Mouse (Mus musculus) forebrain, embryonic 10.5 days (tissue): ENCODE measurements around the gene Ly6g6c. TPM values are rescaled to one million over a fixed set of nuclear protein-coding genes. Genes with fewer than 3 reads are reported as not detected.

Experiments used
- DNase-seq: peaks from one replicate; pipeline ENCODE4 v3.0.0-alpha.2; 2017; ENCODE audit warnings: low spot score; ENCODE audit errors: extremely low spot score
- H3K27ac ChIP-seq: fragments of 300-500 bp; sonication (generic); 2 replicates; pipeline ENCODE4 v1.5.1; 2016; ENCODE audit warnings: mild to moderate bottlenecking
- H3K27me3 ChIP-seq: fragments of 300-500 bp; sonication (generic); 2 replicates; pipeline ENCODE4 v1.6.1; 2016; ENCODE audit warnings: mild to moderate bottlenecking; ENCODE audit not compliant: poor library complexity, severe bottlenecking
- H3K36me3 ChIP-seq: fragments of 300-500 bp; sonication (generic); replicated peaks from 2 replicates; pipeline ENCODE4 v1.6.1; 2016; ENCODE audit warnings: mild to moderate bottlenecking, moderate library complexity
- H3K4me1 ChIP-seq: fragments of 300-500 bp; sonication (generic); 2 replicates; pipeline ENCODE4 v1.6.1; 2016
- H3K4me3 ChIP-seq: fragments of 300-500 bp; sonication (generic); 2 replicates; pipeline ENCODE4 v1.5.1; 2016; ENCODE audit warnings: mild to moderate bottlenecking, moderate library complexity
- H3K9me3 ChIP-seq: fragments of 300-500 bp; sonication (generic); 2 replicates; pipeline ENCODE4 v1.6.1; 2016; ENCODE audit warnings: mild to moderate bottlenecking, moderate library complexity
- WGBS: fragments of 180-500 bp; shearing (Covaris S2); methylation state at CpG from one replicate; pipeline ENCODE4 v1.1.7; 2016; 5-methylcytosine and 5-hydroxymethylcytosine counted together
- polyA plus RNA-seq: library from polyadenylated mRNA; unstranded; fragments of >200 nt; fragmentation: Nextera tagmentation; extraction: Ambion mirVana; gene quantifications from 2 replicates; pipeline ENCODE4 v1.2.1, GENCODE M21; 2016

The Ly6g6c gene
- polyA plus RNA-seq, 1 experiment from 2014 or later, result 0.25 TPM

DNA sequence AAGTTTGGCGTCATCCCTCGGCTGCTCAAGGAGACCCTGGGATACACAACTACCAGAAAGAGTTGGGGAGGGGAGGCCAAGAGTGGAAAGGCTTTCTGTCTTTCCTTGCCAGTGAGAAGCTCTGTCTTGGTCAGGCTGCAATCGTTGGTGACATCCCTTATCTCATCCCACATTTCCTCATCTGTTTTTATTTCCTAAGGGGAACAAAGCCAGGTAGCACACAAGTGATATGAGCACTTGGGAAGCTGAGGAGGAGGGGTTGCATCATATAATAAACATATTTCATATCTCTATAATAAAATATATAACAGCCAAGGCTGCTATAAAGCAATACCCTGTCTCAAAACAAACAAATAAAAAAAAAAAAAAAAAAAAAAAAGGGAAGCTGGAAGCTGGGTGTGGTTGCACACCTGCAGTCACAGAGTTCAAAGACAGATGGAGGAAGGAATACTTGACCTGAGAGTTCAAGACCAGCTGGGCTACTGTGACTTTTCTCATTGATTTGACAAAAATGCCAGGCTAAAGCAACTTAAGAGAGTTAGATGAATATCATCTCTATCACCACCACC lies 18.8 kb downstream of the Ly6g6c start:
- Histone ChIP-seq H3K4me3 (no peak overlapping the region), H3K9me3 (no peaks in the 10 kb centered on the region), H3K4me1 (peaks cover 5% of the 10 kb centered on the region), H3K27me3 (peaks cover 15% of the 10 kb centered on the region), H3K36me3 (no peaks in the 10 kb centered on the region), H3K27ac (no peak overlapping the region)
- DNase-seq, result no peak
- WGBS, result 90% methylated on average over 3 of the region's 3 CpGs

DNA sequence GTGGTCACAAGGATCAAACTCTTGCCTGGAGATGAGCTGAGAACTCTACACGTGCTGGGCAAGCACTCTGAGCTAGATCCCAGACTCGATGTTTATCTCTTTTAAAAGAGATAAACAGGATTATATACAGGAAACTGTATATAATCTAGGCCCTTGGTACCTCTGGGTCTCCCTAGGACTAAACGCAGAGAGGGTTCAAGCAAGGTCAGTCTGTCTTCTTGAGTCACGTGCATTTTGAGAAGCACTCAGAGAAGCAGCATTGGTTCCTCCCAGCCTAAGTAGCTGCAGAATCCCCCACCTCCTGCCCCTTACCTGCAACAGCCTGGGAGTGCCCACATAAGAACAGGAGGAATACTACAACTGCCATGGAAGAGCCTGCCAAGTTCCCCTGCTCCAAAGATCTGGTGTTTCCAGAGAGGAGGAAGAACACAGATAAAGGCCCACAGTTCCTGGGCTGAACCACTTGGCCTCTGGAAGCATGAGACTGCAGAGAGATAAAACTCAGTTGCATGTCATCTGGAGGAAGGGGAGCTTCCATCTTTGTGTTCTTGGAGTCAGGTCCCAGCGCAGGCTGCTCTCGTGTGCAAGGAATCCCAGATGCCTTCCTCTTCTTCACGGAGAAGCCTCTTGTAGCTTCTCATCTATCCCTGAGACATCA lies 20.1 kb downstream of the Ly6g6c start, which contains the start of gene Ly6g6f:
Ly6g6f (minus strand) TSS at position 403 of the 658 bp plus-strand sequence.
- WGBS, result 84% methylated on average over 7 of the region's 7 CpGs
- Histone ChIP-seq H3K36me3 (no peaks in the 10 kb centered on the region), H3K27ac (no peak within 1 kb of the TSS), H3K9me3 (no peaks in the 10 kb centered on the region), H3K4me1 (peaks cover 18% of the 10 kb centered on the region), H3K4me3 (no peak within 1 kb of the TSS), H3K27me3 (peaks cover 7% of the 10 kb centered on the region; the same call in 1 of the 2 replicates)
- no peak for DNase-seq

DNA sequence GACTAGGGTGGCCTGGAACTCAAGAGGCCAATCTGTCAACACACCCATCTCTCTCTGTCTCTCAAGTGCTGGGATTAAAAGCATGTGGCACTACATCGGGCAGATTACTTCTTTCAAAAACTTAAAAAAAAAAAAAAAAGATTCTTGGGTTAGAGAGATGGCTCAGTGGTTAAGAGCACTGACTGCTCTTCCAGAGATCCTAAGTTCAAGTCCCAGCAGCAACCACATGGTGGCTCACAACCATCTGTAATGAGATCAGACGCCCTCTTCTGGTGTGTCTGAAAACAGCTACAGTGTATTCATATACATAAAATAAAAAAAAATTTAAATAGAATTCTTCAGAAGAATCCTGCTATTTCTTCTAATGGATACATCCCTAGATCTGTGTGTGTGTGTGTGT lies 23.0 kb downstream of the Ly6g6c start:
- Histone ChIP-seq H3K27me3 (no peaks in the 10 kb centered on the region), H3K36me3 (peaks cover 26% of the 10 kb centered on the region), H3K9me3 (no peaks in the 10 kb centered on the region), H3K4me3 (no peak overlapping the region), H3K27ac (no peak overlapping the region), H3K4me1 (peaks cover 20% of the 10 kb centered on the region)
- 55% methylated on average over 2 of the region's 2 CpGs for WGBS
- no peak for DNase-seq

DNA sequence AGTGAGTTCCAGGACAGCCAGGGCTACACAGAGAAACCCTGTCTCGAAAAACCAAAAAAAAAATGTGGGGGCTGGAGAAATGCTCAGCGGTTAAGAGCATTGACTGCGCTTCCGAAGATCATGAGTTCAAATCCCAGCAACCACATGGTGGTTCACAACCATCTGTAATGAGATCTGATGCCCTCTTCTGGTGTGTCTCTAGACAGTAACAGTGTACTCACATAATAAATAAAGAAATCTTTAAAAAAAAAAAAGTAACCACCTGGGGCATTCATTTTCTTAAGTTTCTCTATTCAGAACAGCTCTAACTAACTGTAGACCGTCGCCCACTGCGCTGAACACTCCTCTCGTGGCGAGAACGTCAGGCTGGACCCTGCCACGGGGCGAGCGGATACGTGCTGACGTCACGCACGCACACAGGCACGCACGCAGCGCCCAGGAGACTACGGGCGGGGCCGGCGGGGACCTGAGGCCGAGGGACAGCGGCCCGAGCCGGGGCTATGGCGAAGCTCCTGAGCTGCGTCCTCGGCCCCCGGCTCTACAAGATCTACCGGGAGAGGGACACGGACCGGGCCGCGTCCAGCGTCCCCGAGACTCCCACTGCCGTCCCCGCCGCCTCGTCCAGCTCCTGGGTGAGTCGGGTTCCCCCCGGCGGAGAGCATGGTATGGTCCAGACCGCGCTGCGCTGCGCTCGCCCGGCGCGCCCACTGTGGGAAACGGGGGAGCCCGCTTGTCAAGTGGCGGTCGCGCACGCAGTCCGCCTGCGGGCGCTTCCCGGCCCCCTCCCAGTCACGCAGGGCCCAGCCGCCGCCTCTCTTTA lies 23.8 kb downstream of the Ly6g6c start, which contains the start of gene Abhd16a:
Abhd16a (plus strand) TSS at position 439 of the 820 bp plus-strand sequence.
- peak within 1 kb of the TSS; percentile 78 for H3K4me3 ChIP-seq
- peak; percentile 93 for DNase-seq
- H3K9me3 ChIP-seq, result no peaks in the 10 kb centered on the region
- H3K4me1 ChIP-seq, result peaks cover 20% of the 10 kb centered on the region
- WGBS, result 3% methylated on average over 67 of the region's 67 CpGs
- peaks cover 35% of the 10 kb centered on the region for H3K36me3 ChIP-seq
- no peaks in the 10 kb centered on the region for H3K27me3 ChIP-seq
- peak within 1 kb of the TSS; percentile 99 for H3K27ac ChIP-seq

DNA sequence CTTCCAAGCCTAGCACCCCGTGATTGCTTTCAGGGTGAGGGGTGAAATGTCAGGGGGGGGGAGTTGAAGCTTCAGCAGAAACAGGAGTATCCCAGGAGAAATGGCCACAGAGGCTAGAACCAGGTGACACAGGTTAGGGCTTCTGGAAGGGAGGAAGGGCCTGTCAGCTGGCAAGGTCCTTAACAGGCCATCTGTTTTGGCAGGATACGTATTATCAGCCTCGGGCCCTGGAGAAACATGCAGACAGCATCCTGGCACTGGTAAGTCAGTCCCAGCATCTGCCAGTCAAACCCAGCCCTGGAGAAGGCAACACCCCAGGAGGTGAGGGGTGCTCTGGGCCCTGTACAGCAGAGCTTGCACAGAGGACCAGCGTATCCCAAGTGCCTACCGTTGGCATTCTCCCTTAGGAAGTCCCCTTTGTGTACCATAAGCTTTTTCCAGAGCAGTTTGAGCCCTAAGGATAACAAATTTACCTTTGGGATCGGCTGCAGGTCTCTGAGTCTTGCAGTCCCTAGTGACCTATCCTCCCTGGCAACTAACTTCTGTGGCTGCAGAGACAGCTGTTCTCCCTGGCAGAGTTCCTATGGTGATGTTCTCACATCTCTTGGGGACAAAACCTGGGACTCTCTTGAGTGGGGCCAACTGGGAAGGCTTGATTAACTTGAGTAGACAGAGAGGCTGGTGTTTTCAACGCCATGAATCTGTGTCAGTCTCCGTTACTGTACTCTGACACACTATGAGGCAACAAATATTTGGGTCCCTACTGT lies 25.2 kb downstream of the Ly6g6c start:
- Histone ChIP-seq H3K27me3 (no peaks in the 10 kb centered on the region), H3K27ac (peak overlapping the region; percentile 99; the same call in 1 of the 2 replicates), H3K4me1 (peaks cover 20% of the 10 kb centered on the region), H3K4me3 (peak overlapping the region; percentile 78), H3K9me3 (no peaks in the 10 kb centered on the region), H3K36me3 (peaks cover 48% of the 10 kb centered on the region)
- WGBS, result 83% methylated on average over 8 of the region's 8 CpGs
- no peak for DNase-seq

DNA sequence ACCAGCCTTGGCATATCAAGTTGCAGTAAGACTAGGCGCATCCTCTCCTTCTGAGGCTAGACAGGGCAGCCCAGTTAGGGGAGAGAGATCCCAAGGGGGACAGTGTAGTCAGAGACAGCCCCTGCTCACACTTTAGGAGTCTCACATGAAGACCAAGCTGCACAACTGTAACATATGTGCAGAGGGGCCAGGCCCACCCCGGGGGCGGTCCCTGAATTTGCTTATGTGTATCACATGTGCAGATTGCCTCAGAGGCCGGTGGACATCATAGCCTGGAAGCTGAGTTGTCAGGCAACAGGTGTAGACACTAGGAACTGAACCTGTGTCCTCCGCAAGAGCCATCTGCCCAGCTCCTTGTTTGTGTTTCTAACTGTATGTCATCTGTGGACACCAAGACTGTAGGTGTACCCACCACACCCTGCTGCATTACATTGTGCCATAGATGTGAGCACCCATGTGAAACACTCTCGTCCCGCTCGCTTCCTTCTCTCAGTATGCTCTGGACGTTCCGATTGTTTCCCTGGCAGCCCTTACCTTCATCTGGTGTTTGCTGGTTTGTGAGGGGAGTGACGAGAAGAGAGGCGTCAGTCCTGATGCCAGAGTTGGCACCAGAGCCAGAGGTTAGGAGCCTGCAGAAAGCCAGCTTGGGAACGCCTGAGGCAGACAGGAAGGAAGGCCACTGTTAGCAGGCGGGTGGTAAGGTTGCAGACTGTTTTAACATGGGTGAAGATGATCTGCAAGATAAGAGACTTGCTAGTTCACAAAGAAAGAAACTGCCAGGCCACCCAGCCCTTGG lies 27.4 kb downstream of the Ly6g6c start:
- DNase-seq, result no peak
- Histone ChIP-seq H3K9me3 (no peaks in the 10 kb centered on the region), H3K27ac (no peak overlapping the region), H3K36me3 (peaks cover 70% of the 10 kb centered on the region), H3K27me3 (no peaks in the 10 kb centered on the region), H3K4me1 (peaks cover 20% of the 10 kb centered on the region), H3K4me3 (no peak overlapping the region)
- 89% methylated on average over 14 of the region's 14 CpGs for WGBS

DNA sequence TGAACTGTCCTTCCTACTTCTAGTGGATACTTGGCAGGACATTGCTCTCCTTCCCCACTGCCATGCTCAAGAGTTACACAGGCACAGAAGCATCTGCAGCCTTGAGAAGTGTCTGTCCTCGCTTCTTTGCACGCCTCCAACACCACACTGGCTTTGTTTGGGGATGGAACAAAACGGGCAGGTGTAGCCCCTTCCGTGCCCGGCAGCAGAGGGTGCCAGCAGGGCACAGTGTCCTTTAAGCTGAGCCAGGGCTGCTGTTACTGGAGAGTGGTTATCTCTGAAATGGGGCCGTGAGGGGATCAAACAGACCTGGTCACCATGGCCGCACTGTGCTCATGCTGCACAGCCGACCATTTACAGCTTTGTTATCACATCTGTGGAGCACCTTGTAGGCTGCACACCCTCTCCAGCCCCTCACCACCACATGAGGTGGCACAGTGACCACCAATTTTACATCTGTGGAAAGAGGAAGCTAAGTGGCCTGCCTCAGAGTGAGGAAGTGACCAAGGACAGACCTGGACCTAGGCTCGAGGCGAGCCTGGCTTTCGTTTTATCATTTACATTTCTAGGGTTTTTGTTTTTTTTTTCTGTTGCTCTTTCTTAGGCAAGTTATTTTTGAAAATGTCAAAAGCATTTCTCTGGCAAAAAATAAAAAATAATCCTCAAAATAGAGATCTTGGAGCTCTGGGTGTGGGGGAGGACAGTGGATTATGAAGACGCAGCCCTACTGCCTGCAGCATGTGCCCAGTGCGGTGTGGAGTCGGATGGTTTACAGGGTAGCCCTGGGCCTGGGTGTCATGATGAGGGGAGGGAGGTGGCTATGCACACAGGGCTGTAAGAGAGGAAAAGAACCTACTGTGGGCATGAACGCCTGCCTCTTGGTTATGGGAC lies 29.5 kb downstream of the Ly6g6c start:
- H3K9me3 ChIP-seq, result no peaks in the 10 kb centered on the region
- H3K4me3 ChIP-seq, result no peak overlapping the region
- H3K27me3 ChIP-seq, result no peaks in the 10 kb centered on the region
- WGBS, result 95% methylated on average over 15 of the region's 15 CpGs
- H3K27ac ChIP-seq, result no peak overlapping the region
- H3K4me1 ChIP-seq, result peaks cover 14% of the 10 kb centered on the region
- DNase-seq, result no peak
- H3K36me3 ChIP-seq, result peaks cover 90% of the 10 kb centered on the region

DNA sequence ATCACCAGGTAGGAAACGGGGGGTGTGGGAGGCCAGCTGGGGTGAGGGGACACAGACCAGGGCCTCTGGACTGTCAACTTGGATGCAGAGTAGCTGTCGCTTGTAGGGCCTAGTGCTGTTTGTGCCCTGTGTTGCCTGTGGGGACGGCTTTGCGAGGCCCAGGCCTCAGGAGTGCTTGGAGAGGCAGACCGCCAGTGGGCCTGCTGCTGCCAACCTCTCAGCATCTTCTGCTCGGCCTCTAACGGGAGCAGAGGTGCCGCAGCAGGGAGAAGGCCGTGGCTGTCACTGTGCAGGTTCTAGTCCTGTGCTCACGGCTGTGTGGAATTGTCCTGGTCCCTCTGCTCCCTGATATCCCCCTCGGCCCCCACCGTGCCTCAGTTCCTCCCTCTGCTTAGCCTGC lies 31.4 kb downstream of the Ly6g6c start:
- no peaks in the 10 kb centered on the region for H3K9me3 ChIP-seq
- H3K4me1 ChIP-seq, result no peaks in the 10 kb centered on the region
- H3K27ac ChIP-seq, result no peak overlapping the region
- 85% methylated on average over 12 of the region's 12 CpGs for WGBS
- DNase-seq, result no peak
- no peaks in the 10 kb centered on the region for H3K27me3 ChIP-seq
- no peak overlapping the region for H3K4me3 ChIP-seq
- H3K36me3 ChIP-seq, result peaks cover 98% of the 10 kb centered on the region

DNA sequence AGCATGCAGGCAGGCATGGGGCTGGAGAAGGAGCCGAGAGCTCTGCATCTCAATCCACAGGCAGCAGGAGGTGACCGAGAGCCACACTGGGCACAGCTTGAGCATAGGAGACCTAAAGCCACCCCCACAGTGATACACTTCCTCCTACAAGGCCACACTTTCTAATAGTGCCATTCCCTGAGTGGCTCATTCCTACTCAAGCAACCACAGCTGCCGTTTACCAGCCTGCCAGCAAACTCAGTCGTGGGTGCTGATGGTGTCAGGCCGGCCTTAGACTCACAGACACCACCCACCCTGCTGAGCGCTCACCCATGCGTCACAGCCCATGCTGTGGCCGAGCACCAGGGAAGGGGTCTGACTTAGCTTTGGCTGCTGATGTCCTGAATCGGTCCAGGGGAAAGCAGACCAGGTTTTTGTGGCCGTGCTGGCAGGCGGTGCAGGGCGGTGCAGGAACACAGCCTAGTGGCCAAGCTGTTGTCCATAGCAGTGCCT lies 32.0 kb downstream of the Ly6g6c start:
- no peaks in the 10 kb centered on the region for H3K27me3 ChIP-seq
- no peak for DNase-seq
- peaks cover 98% of the 10 kb centered on the region for H3K36me3 ChIP-seq
- H3K27ac ChIP-seq, result no peak overlapping the region
- no peaks in the 10 kb centered on the region for H3K4me1 ChIP-seq
- H3K9me3 ChIP-seq, result no peaks in the 10 kb centered on the region
- WGBS, result 81% methylated on average over 12 of the region's 12 CpGs
- H3K4me3 ChIP-seq, result no peak overlapping the region

DNA sequence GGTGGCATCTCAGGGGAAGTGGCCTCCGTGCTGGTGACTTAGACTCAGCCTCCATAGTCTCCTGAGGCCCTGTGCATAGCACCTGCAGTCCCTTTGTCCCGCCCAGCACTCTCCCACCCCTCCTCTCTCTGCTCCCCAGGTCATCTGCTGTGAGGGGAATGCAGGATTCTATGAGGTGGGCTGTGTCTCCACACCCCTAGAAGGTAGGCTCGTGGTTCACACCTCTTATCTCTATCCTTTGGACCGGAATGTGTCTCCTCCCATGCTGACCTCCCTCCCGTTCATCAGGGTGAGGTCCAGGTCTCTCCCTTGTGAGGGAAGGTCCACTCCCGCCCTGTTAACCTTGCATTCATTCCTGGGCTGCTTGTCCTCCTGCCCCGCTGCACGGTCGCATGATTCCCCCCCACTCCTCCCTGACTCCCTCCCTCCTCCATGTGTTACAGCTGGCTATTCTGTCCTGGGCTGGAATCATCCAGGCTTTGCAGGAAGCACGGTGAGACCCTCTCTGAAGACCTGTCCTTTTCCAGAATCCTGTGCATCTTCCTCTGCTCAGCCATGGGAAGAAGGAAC lies 35.1 kb downstream of the Ly6g6c start:
- Histone ChIP-seq H3K27me3 (no peaks in the 10 kb centered on the region), H3K27ac (no peak overlapping the region), H3K4me1 (no peaks in the 10 kb centered on the region; the same call in 1 of the 2 replicates), H3K9me3 (no peaks in the 10 kb centered on the region), H3K4me3 (no peak overlapping the region; the same call in 1 of the 2 replicates), H3K36me3 (peaks cover 83% of the 10 kb centered on the region)
- no peak for DNase-seq
- WGBS, result 77% methylated on average over 10 of the region's 10 CpGs

DNA sequence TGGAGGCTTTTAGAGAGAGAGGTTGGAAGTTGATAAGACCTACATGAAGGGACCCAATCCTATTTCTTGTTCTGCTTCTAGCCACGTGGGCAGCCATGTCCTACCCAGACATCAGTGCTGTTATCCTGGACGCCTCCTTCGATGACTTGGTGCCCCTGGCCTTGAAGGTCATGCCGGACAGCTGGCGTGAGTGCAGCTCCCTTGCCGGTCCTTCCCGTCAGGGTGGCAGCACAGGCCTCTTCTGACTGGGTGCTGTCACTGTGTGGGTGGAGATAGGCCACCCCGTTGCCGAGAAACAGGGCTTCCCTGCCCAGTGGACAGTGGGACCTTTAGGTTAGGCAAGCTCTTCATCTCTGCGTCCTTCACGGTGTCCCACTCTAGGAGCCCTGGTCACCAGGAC lies 36.0 kb downstream of the Ly6g6c start:
- Histone ChIP-seq H3K36me3 (peaks cover 75% of the 10 kb centered on the region), H3K4me3 (no peak overlapping the region), H3K27me3 (no peaks in the 10 kb centered on the region), H3K9me3 (no peaks in the 10 kb centered on the region), H3K4me1 (peaks cover 8% of the 10 kb centered on the region), H3K27ac (no peak overlapping the region)
- WGBS, result 88% methylated on average over 11 of the region's 11 CpGs
- no peak for DNase-seq
